Mouse (Mus musculus) bone marrow macrophage, adult 2 months (primary cell): ENCODE data around the gene Ube4b.

Source experiments
- CTCF ChIP-seq: IDR thresholded peaks from 2 replicates; pipeline ENCODE4 v1.5.1; 2012; ENCODE audit warnings: low read depth, mild to moderate bottlenecking, low read length, moderate library complexity
- POLR2A ChIP-seq: IDR thresholded peaks from 2 replicates; pipeline ENCODE4 v1.6.1; 2012; ENCODE audit warnings: mild to moderate bottlenecking, low read depth, low read length, borderline replicate concordance

DNA sequence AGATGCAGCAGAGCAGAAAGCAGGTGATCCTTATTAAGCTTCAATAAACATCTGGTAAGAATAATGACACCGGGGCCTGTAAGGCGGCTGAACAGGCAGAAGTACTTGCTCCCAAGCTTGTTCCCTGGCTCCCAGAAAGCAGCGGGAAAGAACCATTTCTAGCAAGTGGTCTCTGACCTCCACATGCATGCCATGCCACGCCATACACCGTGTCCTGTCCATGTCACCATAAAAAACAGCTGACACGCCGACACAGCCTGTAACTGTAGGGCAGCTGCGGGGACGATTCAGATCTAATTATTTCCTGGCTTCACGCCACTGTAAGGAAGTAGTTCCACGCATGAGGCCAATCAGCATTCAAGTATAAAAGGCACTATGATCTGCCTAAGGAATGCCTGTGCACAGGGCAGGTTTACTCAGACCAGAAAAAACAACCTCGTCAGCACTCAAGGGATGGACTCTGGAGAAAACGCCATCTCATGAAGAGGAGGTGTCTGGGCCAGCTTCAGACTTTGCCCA lies 10.8 kb downstream of the Ube4b start:
- TF ChIP-seq CTCF (no peak), POLR2A (no peak)
